Mouse (Mus musculus) urinary bladder, postnatal 10 days (tissue): ENCODE data around the gene Cidec.
A peak's percentile ranks its signal among the peaks of the same experiment; 100 is the strongest.

Source experiments
- DNase-seq: peaks from one replicate; pipeline ENCODE4 v3.0.0; 2022; ENCODE audit warnings: low spot score

The Cidec gene

DNA sequence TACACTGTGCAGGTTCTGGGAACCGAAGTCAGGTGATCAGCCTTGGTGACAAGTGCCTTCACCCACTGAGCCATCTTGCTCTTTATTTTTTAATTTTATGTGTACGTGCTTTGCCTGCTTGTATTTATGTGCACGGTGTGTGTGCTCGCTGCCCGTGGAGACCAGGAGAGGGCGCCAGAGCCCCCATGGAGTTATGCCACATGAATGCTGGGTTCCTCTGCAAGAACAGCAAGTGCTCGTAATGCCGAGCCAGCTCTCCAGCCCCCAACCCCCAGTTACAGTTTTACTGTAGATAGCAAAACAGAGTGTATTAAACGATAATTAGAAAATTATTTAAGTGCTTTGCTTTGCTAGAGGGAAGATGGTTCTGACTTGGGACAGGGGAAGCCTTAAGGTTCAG lies 28.9 kb downstream of the Cidec start:
- no peak for DNase-seq

DNA sequence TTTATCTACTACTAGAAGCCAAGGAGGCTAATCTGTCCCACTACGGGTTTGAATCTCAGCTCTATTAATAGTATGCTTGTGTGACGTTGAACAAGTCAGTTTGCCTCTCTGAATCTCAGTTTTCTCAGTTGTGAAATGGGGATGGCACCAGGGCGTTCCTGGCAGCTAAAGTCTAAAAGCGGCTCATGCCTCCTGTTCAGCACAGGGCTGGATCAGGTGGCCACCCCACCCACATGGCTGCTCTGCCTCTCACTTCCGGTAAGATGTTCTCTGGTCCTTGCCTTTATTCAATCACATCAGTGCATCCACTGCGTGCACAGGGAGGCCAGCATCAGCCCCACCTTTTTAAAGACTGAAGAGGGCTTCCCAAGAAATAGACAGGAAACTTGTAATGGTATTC lies 30.1 kb downstream of the Cidec start:
- DNase-seq = no peak

DNA sequence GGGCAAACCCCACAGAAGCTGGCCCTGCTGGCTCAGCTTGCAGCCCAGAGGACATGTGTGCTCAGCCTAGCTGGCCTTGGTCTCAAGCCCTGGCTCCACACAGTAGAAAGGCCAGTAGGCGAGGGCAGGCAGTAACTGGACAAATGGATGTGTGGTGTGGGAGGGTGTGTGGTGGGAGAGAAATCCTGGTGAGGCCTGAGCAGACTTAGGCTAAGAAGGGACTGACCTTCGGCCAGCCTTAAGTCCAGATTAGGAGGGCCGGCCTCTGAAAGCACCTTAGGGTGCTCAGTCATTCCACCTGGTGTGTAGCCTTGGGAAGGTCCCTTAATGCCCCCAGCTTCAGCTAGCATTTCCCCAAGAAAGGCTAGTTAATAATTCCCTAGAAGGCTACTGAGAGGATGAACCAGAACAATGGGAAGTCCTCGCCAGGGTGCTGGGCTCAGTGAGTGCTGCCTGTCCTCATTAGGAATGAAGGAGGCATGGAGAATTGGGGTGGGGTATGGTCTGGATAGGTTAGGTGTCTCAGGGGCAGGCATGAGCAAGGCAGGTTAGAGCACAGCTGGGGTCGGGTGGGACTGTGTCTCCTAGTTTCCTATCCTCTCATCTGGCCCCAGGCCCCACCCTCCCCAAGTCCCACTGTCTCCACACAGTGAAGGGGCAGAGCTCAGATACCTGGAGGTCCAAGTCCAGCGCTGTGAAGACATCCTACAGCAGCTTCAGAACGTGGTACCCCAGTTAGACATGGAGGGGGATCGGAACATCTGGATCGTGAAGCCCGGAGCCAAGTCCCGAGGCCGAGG lies 30.7 kb downstream of the Cidec start:
- no peak for DNase-seq

DNA sequence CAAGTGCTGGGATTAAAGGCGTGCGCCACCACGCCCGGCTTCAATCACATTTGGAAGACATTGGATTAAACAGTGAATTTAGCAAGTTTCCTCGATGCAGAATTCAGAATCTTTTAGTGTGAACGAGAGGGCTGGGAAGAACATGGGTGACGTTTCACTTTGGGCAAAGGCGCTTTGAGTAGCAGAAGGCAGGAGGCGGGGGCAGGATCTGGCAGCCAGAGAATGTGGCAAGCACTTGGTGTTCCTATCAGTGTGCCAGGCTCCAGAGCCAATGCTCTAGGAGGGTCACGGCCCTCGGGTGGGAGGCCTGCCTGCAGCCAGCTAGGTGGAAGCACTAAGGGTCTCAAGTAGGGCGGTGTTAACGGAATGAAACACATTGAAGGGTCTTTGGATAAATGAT lies 33.5 kb downstream of the Cidec start:
- DNase-seq = no peak

DNA sequence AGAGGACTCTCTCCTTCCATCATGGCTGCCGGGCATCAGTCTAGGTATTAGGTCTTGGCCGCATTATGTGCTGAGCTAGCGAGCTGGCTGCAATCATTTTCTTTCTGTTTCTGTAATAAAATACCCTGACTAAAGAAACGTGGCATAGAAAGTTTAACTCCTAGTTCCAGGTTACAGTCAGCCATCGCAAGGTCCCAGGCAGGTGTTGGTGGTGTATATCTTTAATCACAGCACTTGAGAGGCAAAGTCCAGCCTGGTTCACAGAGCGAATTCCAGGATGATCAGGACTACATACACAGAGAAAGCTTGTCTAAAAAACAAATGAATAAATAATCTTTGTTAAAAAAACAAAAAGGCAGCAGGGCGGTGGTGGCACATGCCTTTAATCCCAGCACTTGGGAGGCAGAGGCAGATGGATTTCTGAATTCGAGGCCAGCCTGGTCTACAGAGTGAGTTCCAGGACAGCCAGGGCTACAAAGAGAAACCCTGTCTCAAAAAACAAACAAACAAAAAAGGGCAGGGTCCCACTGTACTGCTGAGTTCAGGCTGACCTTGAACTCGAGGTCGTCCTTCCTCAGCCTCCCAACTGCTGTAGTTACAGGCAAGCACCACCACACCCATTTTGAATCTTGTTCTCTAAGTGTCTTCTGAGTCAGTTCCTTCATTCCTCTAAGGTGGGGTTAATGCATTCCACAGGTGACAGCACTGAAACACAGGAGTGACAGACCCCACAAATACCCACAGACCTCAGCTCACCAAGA lies 39.1 kb downstream of the Cidec start:
- DNase-seq = no peak

DNA sequence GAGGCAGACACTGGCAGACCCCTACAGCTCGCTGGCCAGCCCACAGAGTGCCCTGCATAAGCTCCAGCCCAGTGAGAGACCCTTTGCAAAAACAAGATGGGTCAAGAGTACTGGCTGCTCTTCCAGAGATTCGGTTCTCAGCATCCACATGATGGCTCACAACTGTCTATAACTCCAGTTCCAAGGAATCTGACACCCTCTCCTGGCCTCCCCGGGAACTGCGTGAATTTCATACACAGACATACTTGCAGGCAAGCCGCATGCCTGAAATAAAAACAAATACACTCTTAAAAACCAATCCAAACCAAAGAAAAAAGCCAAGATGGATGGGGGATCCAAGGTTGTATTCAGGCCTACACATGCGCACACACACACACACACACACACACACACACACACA lies 40.1 kb downstream of the Cidec start:
- DNase-seq = no peak

DNA sequence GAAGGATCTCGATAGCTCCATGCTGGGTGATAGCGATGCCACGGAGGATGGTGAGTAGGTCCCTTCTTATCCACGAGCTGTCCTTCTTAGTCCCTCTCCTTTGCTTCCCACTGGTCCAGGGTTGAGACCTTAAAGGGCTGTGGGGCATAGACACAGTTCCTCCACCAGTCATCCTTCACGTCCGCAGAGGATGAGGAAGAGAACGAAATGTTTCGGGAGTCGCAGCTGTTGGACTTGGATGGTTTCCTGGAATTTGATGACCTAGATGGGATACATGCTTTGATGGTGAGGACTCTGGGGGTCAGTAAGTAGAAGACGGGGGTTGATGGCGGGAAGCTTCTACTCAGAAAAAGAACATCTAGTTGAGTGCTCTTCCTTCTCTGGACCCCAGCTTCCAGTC lies 40.7 kb downstream of the Cidec start:
- DNase-seq = no peak

DNA sequence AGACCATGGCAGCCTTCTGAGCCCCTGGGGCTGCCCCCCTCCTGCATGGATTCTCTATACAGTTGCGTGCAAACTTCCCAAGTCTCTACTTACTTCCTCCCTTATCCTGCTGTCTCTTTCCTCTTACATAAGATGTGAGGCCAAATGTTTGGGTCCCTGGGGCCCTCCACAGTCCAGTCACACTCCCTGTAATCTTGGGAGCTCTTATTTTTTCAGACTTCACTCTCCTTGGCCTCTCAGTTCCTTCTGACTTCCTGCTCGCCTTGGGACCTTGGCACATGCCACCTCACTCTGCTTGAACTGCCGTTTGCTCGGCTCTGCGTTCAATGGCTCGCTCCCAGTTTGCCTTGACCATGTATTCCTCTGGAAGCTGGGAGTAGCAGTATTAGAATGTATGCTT lies 41.6 kb downstream of the Cidec start:
- no peak for DNase-seq

DNA sequence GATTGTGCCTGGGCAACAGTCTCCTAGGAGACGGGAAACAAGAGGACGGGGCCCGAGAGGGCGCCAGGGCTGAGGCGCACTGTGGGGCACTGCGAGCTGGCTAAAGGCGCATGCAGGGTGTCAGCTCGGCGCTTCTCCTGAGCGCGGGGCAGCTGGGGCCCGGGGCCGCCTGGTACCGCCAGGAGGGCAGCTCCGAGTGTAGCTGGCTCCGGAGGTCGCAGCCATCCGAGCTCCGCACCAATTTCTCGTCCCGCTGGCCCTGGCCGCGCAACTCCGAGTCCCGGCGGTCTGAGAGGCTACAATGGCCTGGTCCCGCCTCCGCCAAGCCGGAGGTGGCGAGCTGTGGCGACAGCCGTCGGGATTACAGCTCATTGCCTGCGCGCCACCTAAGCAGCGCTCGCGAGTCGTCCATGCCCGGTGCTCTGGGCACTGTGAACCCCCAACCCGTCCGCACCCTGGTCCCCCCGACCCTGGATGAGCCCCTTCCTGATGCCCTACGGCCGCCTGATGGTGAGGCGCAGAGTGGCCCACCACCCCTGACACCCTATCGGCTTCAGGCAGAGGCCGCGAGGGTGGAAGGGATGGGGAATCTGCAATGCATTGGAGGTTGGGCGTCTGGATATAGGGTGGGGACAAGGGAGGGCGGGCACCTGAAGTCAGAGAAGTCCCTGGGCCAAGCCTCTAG lies 43.0 kb downstream of the Cidec start:
- DNase-seq = no peak

DNA sequence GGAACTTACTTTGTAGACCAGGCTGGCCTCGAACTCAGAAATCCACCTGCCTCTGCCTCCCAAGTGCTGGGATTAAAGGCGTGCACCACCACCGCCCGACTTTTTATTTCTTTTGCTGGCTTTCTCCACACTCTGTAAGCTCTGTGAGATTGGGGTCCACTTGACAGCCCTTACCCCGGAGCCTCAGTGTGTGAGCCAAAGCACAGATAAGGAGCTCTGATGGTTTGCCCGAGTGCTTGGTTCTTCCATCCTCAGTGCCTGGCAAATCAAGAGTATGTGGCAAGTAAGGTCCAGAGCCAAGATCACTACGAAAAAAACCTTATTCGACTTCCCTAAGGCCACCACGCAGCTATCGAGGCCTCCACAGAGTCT lies 43.6 kb downstream of the Cidec start:
- DNase-seq = no peak

DNA sequence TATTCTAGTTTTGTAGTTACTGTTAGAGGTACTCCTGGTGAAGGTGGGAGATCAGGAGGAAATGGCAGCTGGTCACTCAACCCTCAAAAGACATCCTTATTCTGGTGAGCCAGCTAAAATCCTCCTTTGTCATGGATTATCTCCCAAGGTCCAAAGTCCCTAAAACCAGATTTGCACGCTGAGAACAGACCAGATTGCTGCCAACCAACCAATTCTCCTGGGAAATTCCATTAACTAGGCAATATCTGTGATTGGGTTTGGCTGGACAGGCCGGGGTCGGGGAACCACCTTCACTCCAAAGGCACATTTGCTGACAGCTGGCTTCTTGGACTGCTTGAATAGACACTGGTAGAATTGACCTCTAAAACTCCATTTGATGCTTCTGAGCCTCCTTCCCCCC lies 44.8 kb downstream of the Cidec start:
- no peak for DNase-seq

DNA sequence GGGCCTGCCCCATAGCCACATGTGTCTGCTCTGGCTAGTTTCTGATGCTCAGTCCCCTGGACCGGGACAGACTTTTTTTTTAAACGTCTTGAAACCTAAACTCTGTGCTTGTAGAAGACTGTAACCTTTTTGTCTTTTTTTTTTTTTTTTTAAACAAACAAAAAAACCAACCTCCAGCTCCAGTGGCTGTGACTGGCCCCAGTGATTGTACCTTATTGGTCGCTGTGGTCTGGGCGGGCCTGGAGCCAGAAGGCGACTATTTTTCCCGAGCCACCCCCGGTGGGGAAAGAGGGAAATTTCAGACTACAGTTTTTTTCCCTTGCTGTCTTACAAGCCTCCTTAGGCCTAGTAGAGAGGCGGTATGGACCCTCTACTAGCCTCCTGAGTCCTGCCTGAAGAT lies 46.6 kb downstream of the Cidec start, which contains the start of gene Ttll3:
TSS of gene Ttll3 (plus strand) at position 301 of the 400 bp plus-strand sequence.
- no peak for DNase-seq

DNA sequence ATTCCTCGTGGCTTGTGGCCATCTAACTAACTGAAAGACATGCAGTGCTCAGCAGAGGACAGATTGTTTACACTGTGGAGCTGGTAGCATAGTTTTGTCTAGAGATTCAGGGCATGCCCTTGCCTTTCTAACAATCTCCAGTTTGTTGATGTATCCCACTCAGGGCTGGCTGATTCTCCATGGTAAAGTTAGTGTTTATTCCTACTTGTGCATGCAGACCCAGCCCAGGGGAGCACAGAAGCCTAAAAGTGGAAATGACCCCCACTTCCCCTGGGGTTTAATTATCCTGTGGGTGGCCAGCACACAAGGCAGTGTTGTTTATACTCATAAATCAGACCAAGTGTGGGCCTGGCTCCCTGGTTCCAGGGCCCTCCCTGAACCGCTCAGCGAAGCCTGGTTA lies 49.5 kb downstream of the Cidec start:
- DNase-seq = no peak

DNA sequence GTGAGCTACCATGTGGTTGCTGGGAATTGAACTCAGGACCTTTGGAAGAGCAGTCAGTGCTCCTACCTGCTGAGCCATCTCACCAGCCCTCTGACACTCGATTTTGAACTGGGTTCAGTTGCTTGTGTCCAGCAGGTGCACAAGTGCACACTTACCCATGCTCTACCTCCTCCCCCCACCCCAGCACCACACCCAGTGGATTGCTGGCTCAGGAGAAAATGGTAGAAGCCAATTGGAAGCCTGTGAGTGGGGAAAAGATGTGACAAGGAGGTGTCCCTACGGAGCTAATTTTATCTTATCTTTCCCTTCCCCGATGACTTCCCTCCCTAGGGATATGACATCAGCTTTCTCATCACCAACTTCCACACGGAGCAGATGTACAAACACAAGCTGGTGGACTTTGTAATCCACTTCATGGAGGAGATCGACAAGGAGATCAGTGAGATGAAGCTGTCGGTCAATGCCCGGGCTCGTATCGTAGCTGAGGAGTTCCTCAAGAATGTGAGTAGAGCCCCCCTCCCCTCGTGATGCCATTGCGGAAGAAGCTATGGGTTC lies 50.3 kb downstream of the Cidec start:
- no peak for DNase-seq

DNA sequence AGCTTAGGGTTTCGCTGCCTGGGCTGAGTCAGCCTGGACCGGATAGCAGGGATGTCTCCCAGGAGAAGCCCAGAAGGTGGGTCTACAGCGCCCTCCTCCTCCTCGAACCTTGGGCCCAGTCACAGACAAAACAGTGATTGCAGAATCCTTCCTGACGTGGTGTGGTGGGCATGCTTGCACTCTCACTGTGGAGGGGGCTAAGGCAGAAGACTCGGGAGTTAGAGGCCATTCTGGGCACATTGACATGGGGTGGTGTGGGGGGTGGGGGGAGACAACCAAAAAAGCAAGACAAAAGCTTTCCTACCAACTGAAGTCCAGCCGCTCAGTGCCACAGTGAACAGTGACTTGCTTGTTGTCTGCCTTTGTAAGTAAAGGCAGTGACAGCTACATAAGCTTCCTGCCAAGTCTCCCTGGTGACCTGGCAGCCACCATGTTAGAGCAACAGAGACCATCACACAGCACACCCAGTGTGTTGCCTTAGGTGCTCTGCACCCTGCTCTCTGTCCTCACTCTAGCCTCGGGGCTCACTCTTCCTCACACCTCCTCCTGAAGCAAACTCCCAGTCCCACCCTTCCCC lies 51.1 kb downstream of the Cidec start:
- no peak for DNase-seq

DNA sequence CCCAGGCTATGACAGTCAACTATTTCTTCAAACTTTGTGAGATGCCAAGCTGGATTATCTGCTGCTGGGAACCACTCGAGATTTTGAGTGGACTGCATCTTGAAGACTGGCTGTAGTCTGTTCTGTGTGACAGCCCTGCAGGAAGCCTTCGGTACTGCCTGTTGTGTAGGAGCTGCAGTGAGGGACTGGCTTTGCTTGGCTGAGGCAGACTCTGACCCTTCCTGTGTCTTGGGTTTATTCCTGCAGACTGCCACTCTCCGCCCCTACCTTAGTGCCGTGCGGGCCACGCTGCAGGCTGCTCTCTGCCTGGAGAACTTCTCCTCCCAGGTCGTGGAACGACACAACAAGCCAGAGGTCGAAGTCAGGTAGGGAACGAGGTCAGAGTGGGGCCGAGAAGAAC lies 55.1 kb downstream of the Cidec start:
- no peak for DNase-seq

DNA sequence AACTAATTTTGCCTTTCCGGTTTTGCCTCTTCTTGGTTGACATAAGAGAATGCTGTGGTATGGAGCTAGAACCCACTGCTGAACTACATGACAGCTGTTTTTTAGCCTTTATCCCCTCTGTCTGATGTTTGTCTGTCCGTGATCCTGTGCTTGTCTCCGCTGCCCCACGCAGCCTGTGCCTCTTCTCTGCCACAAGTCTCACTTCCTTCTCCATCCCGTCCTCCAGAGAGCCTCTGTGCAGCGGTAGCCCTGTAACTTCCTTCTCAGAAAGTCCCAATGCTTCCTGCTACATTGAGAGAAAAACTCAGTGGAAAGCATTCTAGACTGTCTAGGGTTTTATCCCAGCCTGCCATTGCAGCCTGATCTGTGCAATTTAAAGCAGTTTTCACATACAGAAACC lies 56.3 kb downstream of the Cidec start:
- no peak for DNase-seq

DNA sequence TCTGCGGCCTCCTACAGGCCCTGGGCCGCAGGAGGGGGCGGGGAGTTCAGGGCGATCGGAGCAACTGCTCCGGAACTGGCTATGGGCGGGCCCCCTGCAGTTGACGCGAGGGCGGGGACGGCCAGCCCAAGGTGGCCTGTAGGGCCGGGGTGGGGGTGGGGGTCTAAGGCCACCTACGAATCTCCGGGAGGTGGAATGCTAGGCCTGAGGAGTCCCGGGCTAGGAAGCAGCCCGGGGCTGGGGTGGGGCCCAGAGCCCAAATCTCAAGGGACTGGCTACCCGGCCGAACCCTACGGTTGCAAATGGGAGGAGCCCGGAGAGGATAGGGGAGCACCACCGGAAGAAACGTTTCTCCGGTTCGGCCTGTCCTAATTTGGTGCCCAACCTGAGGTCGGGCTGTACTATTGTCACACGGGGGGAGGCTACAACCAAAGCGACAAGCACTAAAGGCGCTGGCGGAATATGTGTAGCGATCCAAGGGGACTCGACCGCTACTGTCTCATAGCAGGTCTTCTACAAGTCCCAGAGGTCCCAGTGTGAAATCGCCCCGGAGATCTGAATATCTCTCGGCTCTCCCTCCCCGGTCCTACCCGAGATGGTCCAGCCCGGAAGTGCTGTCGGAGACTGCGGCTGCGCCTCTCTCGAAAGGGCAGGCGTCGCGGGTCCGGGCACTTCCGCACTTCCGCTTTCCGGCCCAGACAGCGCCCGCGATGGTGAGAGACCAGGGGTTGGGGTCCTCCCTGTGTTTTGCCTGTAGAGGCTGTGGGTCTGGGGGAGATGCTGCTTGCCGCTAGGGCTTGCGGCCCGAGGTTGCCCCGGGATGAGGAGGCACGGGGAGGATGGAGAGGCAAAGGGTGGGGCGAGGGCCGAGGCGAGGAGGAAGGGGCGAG lies 57.8 kb downstream of the Cidec start, which contains the start of the genes Tada3 and Arpc4:
TSS of gene Tada3 (minus strand) at position 388 of the 890 bp plus-strand sequence.
TSS of gene Arpc4 (plus strand) at position 620 of the 890 bp plus-strand sequence.
- peak; percentile 62 for DNase-seq

DNA sequence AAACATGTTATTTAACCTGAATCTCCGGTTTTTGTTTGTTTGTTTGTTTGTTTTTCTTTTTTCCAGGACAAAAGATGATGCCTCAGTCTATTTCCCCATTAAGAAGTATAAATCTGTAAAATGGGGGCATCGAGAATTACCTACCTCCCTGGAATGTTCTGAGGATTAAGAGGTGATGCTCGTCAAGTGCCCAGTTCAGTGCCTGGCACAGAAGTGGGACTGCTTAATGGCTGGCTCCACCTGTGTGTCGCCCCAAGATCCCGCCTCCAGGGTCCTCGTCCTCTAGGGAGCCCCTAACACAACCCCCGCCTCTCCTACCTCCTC lies 58.4 kb downstream of the Cidec start:
- DNase-seq = no peak
